Mouse (Mus musculus): ENCODE data around the gene Epx.

- TF ChIP-seq CTCF (IDR thresholded peaks at IDR 0.05; ENCODE audit: low read depth) (no peak), EP300 (optimal IDR thresholded peaks at IDR 0.05) (no peak)
Measured at GRCm38 (mm10) chr11:87817443-87817773, 57.9 kb downstream of the Epx start.

Measured in stomach, postnatal 0 days (tissue).